Mouse (Mus musculus): ENCODE data around the gene Lax1. TPM values are rescaled to one million over a fixed set of nuclear protein-coding genes. Genes with fewer than 3 reads are reported as not detected.
"Not testable (repeated sequence)": the region's sequence is repeated elsewhere in the genome, so short reads cannot be mapped to it uniquely, and the experiment has no call there.

The Lax1 gene
- polyA plus RNA-seq, 1 experiment from 2014 or later: 0.09 TPM

GRCm38 (mm10) chr1:133711376-133711775, 21.5 kb upstream of the Lax1 start:
- Histone ChIP-seq H3K27ac (no peak overlapping the region), H3K4me3 (no peak overlapping the region), H3K9ac (no peak overlapping the region), H3K27me3 (replicated peaks) (no peaks in the 10 kb centered on the region), H3K9me3 (no peaks in the 10 kb centered on the region), H3K4me2 (no peak overlapping the region), H3K4me1 (peaks cover 6% of the 10 kb centered on the region; the same call in 1 of the 2 replicates), H3K36me3 (replicated peaks) (no peaks in the 10 kb centered on the region)
- no peak for ATAC-seq (replicated peaks)
- WGBS: 46% methylated on average over 6 of the region's 6 CpGs

- Histone ChIP-seq H3K4me3 (no peak overlapping the region), H3K4me2 (no peak overlapping the region), H3K9me3 (no peaks in the 10 kb centered on the region), H3K27me3 (replicated peaks) (no peaks in the 10 kb centered on the region), H3K27ac (no peak overlapping the region), H3K9ac (no peak overlapping the region), H3K36me3 (replicated peaks) (no peaks in the 10 kb centered on the region), H3K4me1 (peaks cover 6% of the 10 kb centered on the region; the same call in 1 of the 2 replicates)
- WGBS: 45% methylated on average over 6 of the region's 6 CpGs
- ATAC-seq (replicated peaks): no peak
Measured at GRCm38 (mm10) chr1:133710895-133711294, 21.0 kb upstream of the Lax1 start.

- 85% methylated on average over 3 of the region's 3 CpGs for WGBS
- Histone ChIP-seq H3K4me2 (no peak overlapping the region), H3K4me3 (no peak overlapping the region), H3K9ac (no peak overlapping the region), H3K27me3 (replicated peaks) (no peaks in the 10 kb centered on the region), H3K9me3 (no peaks in the 10 kb centered on the region), H3K36me3 (replicated peaks) (no peaks in the 10 kb centered on the region), H3K27ac (no peak overlapping the region), H3K4me1 (peaks cover 6% of the 10 kb centered on the region; the same call in 1 of the 2 replicates)
- ATAC-seq (replicated peaks): no peak
Measured at GRCm38 (mm10) chr1:133709292-133709691, 19.4 kb upstream of the Lax1 start.

GRCm38 (mm10) chr1:133701824-133702223, 11.9 kb upstream of the Lax1 start:
- not testable (repeated sequence) for ATAC-seq (replicated peaks)
- 16% methylated on average over 1 of the region's 2 CpGs for WGBS

GRCm38 (mm10) chr1:133697935-133698620, 8.2 kb upstream of the Lax1 start:
- no peak for ATAC-seq (replicated peaks)
- Histone ChIP-seq H3K36me3 (replicated peaks) (no peaks in the 10 kb centered on the region), H3K27ac (no peak overlapping the region), H3K4me2 (no peak overlapping the region), H3K9me3 (no peaks in the 10 kb centered on the region), H3K9ac (no peak overlapping the region), H3K4me3 (no peak overlapping the region), H3K27me3 (replicated peaks) (no peaks in the 10 kb centered on the region), H3K4me1 (0 out of 2 replicates have a peak, but pooled peaks cover 2% of the 10 kb centered on the region)
- WGBS: 90% methylated on average over 12 of the region's 12 CpGs

More at GRCm38 (mm10) chr1:133701824-133702223, 11.9 kb upstream of the Lax1 start:
- H3K9ac ChIP-seq; H3K4me1 ChIP-seq; H3K4me2 ChIP-seq; H3K27ac ChIP-seq; H3K36me3 ChIP-seq (replicated peaks); H3K4me3 ChIP-seq; H3K9me3 ChIP-seq; H3K27me3 ChIP-seq (replicated peaks): not testable (repeated sequence)

- no peak for ATAC-seq (replicated peaks)
- 41% methylated on average over 7 of the region's 7 CpGs for WGBS
- H3K27ac ChIP-seq: no peak overlapping the region
Measured at GRCm38 (mm10) chr1:133695901-133696300, 6.0 kb upstream of the Lax1 start.

GRCm38 (mm10) chr1:133694876-133695275, 5.0 kb upstream of the Lax1 start:
- Histone ChIP-seq H3K27ac (no peak overlapping the region), H3K9me3 (no peaks in the 10 kb centered on the region), H3K27me3 (replicated peaks) (no peaks in the 10 kb centered on the region), H3K4me3 (no peak overlapping the region), H3K36me3 (replicated peaks) (no peaks in the 10 kb centered on the region), H3K9ac (no peak overlapping the region), H3K4me1 (0 out of 2 replicates have a peak, but pooled peaks cover 2% of the 10 kb centered on the region), H3K4me2 (no peak overlapping the region)
- no peak for ATAC-seq (replicated peaks)
- WGBS: 100% methylated on average over 1 of the region's 1 CpGs

More at GRCm38 (mm10) chr1:133695901-133696300, 6.0 kb upstream of the Lax1 start:
- Histone ChIP-seq H3K9ac (no peak overlapping the region), H3K9me3 (no peaks in the 10 kb centered on the region), H3K4me3 (no peak overlapping the region), H3K27me3 (replicated peaks) (no peaks in the 10 kb centered on the region), H3K4me1 (0 out of 2 replicates have a peak, but pooled peaks cover 2% of the 10 kb centered on the region), H3K4me2 (no peak overlapping the region), H3K36me3 (replicated peaks) (no peaks in the 10 kb centered on the region)

GRCm38 (mm10) chr1:133694301-133694700, 4.4 kb upstream of the Lax1 start:
- Histone ChIP-seq H3K4me2 (no peak overlapping the region), H3K27ac (no peak overlapping the region), H3K4me3 (no peak overlapping the region), H3K9me3 (no peaks in the 10 kb centered on the region), H3K9ac (no peak overlapping the region), H3K4me1 (0 out of 2 replicates have a peak, but pooled peaks cover 2% of the 10 kb centered on the region), H3K36me3 (replicated peaks) (no peaks in the 10 kb centered on the region), H3K27me3 (replicated peaks) (no peaks in the 10 kb centered on the region)
- 6% methylated on average over 1 of the region's 1 CpGs for WGBS
- ATAC-seq (replicated peaks): no peak

- WGBS: 67% methylated on average over 11 of the region's 11 CpGs
- no peak overlapping the region for H3K4me3 ChIP-seq
- H3K27me3 ChIP-seq (replicated peaks): no peaks in the 10 kb centered on the region
- H3K9ac ChIP-seq: no peak overlapping the region
- ATAC-seq (replicated peaks): no peak
- H3K9me3 ChIP-seq: no peaks in the 10 kb centered on the region
- H3K27ac ChIP-seq: no peak overlapping the region
- 0 out of 2 replicates have a peak, but pooled peaks cover 2% of the 10 kb centered on the region for H3K4me1 ChIP-seq
- no peaks in the 10 kb centered on the region for H3K36me3 ChIP-seq (replicated peaks)
- H3K4me2 ChIP-seq: no peak overlapping the region
Measured at GRCm38 (mm10) chr1:133693536-133694114, 3.7 kb upstream of the Lax1 start.

GRCm38 (mm10) chr1:133692195-133692594, 2.3 kb upstream of the Lax1 start:
- Histone ChIP-seq H3K9me3 (no peaks in the 10 kb centered on the region), H3K27me3 (replicated peaks) (no peaks in the 10 kb centered on the region), H3K27ac (no peak overlapping the region), H3K9ac (no peak overlapping the region), H3K4me2 (no peak overlapping the region), H3K36me3 (replicated peaks) (no peaks in the 10 kb centered on the region), H3K4me3 (no peak overlapping the region), H3K4me1 (0 out of 2 replicates have a peak, but pooled peaks cover 2% of the 10 kb centered on the region)
- no peak for ATAC-seq (replicated peaks)
- 48% methylated on average over 4 of the region's 4 CpGs for WGBS

- H3K36me3 ChIP-seq (replicated peaks): no peaks in the 10 kb centered on the region
Measured at GRCm38 (mm10) chr1:133691046-133691445, 1.1 kb upstream of the Lax1 start.

GRCm38 (mm10) chr1:133688301-133688700, 1.6 kb downstream of the Lax1 start:
- Histone ChIP-seq H3K4me2 (no peak overlapping the region), H3K27me3 (replicated peaks) (no peaks in the 10 kb centered on the region), H3K4me1 (no peaks in the 10 kb centered on the region), H3K4me3 (no peak overlapping the region), H3K9me3 (no peaks in the 10 kb centered on the region), H3K36me3 (replicated peaks) (no peaks in the 10 kb centered on the region), H3K27ac (no peak overlapping the region), H3K9ac (no peak overlapping the region)
- WGBS: 69% methylated on average over 7 of the region's 7 CpGs
- no peak for ATAC-seq (replicated peaks)

More at GRCm38 (mm10) chr1:133691046-133691445, 1.1 kb upstream of the Lax1 start:
- no peaks in the 10 kb centered on the region for H3K9me3 ChIP-seq
- H3K27ac ChIP-seq: no peak overlapping the region
- H3K4me3 ChIP-seq: no peak overlapping the region
- WGBS: 95% methylated on average over 6 of the region's 6 CpGs
- 0 out of 2 replicates have a peak, but pooled peaks cover 2% of the 10 kb centered on the region for H3K4me1 ChIP-seq
- no peak for ATAC-seq (replicated peaks)
- no peak overlapping the region for H3K4me2 ChIP-seq
- H3K9ac ChIP-seq: no peak overlapping the region
- H3K27me3 ChIP-seq (replicated peaks): no peaks in the 10 kb centered on the region
